Mouse (Mus musculus) left cerebral cortex, postnatal 4 days (tissue): ENCODE measurements around the gene Olfr813. TPM values are rescaled to one million over a fixed set of nuclear protein-coding genes. Genes with fewer than 3 reads are reported as not detected.
"Not testable (repeated sequence)": the region's sequence is repeated elsewhere in the genome, so short reads cannot be mapped to it uniquely, and the experiment has no call there.

Experiments
- DNase-seq: peaks from one replicate; pipeline ENCODE4 v3.0.0-alpha.2; 2022
- intact Hi-C: fragments of 180-260 bp; cut with DNase I; formaldehyde crosslinking; loops from one replicate; pipeline ENCODE4 v1.15.1; 2025
- total RNA-seq, 2 experiments: library from RNA; stranded (reverse); gene quantifications; 2 replicates each; pipeline ENCODE4 v1.2.3; 2021

Olfr813 gene
- total RNA-seq: not detected

DNA sequence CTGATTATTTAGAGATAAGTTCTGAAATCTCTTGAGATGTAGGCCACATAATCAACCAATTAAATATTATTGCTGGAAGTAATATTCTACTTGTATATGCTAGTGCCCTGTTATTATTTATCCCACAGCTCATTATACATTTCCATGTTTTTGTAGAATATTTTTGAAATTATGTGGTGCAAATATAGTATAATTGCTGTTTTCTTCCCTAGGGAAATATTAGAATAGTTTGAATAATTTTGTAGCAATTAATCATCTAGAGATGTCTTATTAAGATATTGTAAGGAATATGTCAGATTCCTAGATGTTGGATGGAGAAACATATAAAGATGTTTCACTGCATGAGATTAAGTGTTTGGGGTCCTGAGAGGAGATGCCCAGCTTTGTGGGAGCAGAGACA, at the start of gene Olfr813:
Gene Olfr813, plus strand, starts transcription at position 301 of the 400 bp plus-strand sequence.
- intact Hi-C loops: no loop called here
- DNase-seq: no peak

DNA sequence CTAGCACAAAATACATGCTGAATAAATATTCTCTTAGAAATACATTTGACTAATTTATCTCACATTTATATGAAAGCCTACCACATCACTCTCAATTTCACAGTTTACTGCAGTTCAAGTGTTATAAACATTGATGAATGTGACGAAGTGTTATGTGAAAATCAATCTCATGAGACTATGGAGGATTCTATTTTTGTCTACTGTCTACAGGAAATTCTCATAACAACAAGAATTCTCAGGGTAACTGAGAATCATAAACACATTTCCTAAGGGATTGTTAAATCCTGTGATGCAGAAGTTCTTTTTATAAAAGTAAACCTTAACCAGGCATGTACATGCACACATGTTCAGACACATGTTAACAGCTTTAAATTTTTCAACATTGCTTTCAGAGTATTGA, 9.2 kb upstream of the Olfr813 start, which contains the start of gene Olfr812:
Gene Olfr812, minus strand, starts transcription at position 101 of the 400 bp plus-strand sequence.
- intact Hi-C loops: no loop called here
- DNase-seq: no peak

DNA sequence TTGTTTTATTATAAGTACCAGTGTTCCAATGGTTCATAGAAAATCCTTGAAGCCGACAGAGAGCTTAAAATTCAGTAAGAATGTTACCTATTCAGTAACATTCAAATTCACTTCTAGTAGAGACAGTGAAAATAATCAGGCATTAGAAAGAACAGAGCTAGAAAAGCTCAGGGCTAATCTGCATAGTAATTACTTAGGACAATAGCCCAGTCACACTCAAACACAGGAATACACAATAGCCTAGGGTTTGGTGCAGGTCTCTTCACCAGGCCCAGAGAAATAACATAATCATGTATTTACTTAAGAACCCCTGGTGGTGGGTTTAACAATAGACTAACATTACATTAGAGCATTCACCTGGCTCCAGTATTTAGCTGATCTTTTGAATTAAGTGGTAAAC, 7.8 kb upstream of the Olfr813 start:
- no peak for DNase-seq
- intact Hi-C loops: no loop called here

DNA sequence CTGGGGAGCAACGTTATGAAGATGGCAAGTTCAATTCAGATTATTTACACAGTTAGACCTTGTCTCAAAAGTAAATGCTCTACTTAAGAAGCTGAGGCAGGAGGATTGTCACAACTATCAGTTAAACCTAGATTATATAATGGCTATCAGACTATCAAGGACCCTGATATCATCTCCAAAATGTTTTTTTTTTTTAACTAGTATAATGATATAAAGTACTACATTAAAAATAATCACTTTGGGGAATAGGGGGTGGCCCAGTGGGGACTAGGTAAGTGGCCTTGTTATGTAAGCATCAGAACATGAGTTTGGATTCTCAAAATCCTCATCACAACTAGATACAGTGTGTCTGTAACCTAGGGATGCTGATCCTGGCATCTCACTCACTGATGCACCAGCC, 24.6 kb downstream of the Olfr813 start, which contains the start of gene Olfr814:
Gene Olfr814, minus strand, starts transcription at position 101 of the 400 bp plus-strand sequence.
- DNase-seq, intact Hi-C loops: not testable (repeated sequence)

DNA sequence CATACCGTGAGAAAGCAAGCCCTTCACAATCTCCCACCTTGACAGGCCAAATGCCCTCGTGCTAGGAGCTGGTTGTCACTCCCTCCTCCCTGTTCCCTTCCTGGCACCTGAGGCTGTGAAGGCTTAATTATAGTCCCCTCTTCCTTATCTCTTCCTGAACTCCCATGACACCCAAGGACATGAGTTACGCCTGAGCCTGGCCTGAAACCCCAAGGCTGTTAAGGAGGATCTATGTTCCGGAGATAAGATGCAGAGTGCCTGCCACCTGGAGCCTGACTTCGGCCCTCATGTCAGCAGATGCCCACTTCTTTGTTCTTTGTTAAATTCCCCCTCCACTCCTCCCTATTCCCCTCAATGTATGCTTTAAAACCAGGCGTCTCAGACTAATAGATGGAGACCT, 30.3 kb downstream of the Olfr813 start:
- intact Hi-C loops, DNase-seq: not testable (repeated sequence)

DNA sequence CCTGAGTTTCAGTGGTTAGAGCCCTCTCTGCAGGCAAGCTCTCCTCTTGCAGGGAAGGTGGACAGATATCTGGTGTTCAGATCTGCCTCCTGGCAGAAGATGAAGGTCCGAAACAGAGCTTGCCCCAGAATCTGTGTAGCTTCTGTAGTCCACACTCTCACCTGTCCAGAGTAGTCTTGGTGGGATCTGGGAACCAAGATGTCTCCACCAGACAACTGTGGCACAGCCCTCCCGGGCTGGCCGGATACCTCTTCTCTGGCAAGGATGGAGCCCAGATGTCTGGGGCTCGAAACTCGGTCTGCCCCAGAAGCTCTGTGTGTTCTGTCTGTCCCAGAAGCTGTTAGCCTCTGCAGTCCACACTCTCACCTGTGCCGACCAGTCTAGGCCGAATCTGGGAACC, 30.8 kb downstream of the Olfr813 start:
- intact Hi-C loops: no loop called here
- no peak for DNase-seq

DNA sequence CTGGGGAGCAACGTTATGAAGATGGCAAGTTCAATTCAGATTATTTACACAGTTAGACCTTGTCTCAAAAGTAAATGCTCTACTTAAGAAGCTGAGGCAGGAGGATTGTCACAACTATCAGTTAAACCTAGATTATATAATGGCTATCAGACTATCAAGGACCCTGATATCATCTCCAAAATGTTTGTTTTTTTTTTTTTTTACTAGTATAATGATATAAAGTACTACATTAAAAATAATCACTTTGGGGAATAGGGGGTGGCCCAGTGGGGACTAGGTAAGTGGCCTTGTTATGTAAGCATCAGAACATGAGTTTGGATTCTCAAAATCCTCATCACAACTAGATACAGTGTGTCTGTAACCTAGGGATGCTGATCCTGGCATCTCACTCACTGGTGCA, 50.6 kb downstream of the Olfr813 start, which contains the start of gene Olfr815:
Gene Olfr815, minus strand, starts transcription at position 101 of the 400 bp plus-strand sequence.
- intact Hi-C loops, DNase-seq: not testable (repeated sequence)

Other genes with a start within 250 kb of the Olfr813 start
- gene Olfr796, start 242.8 kb upstream of the Olfr813 start, total RNA-seq: not detected
- gene Olfr798, start 227.4 kb upstream of the Olfr813 start, total RNA-seq: not detected
- gene Olfr799, start 217.9 kb upstream of the Olfr813 start, total RNA-seq: not detected
- gene Olfr800, start 197.7 kb upstream of the Olfr813 start, total RNA-seq: not detected
- not detected for gene Olfr801, start 181.5 kb upstream of the Olfr813 start, total RNA-seq
- not detected for gene Olfr802, start 167.2 kb upstream of the Olfr813 start, total RNA-seq
- not detected for gene Olfr803, start 161.1 kb upstream of the Olfr813 start, total RNA-seq
- not detected for gene Olfr804, start 152.2 kb upstream of the Olfr813 start, total RNA-seq
- gene Olfr805, start 126.0 kb upstream of the Olfr813 start, total RNA-seq: not detected
- gene Olfr806, start 113.4 kb upstream of the Olfr813 start, total RNA-seq: not detected
- gene Olfr807, start 97.6 kb upstream of the Olfr813 start, total RNA-seq: not detected
- not detected for gene Olfr808, start 89.9 kb upstream of the Olfr813 start, total RNA-seq
- gene Olfr809, start 80.7 kb upstream of the Olfr813 start, total RNA-seq: not detected
- gene Olfr810, start 60.5 kb upstream of the Olfr813 start, total RNA-seq: not detected
- gene Olfr811, start 51.0 kb upstream of the Olfr813 start, total RNA-seq: not detected
- not detected for gene Olfr812, start 9.3 kb upstream of the Olfr813 start, total RNA-seq
- gene Olfr814, start 24.5 kb downstream of the Olfr813 start, total RNA-seq: not detected
- not detected for gene Olfr815, start 50.5 kb downstream of the Olfr813 start, total RNA-seq
- gene Olfr816, start 60.2 kb downstream of the Olfr813 start, total RNA-seq: not detected
- not detected for gene Olfr818, start 93.7 kb downstream of the Olfr813 start, total RNA-seq
- gene Olfr819, start 111.9 kb downstream of the Olfr813 start, total RNA-seq: not detected
- gene Olfr247, start 120.8 kb downstream of the Olfr813 start, total RNA-seq: not detected
- gene Gm10310, start 129.7 kb downstream of the Olfr813 start, total RNA-seq: not detected
- gene Olfr820, start 157.3 kb downstream of the Olfr813 start, total RNA-seq: not detected
- not detected for gene Olfr821, start 175.0 kb downstream of the Olfr813 start, total RNA-seq
- gene Olfr822, start 215.8 kb downstream of the Olfr813 start, total RNA-seq: not detected